Mouse (Mus musculus): ENCODE results near the gene Sema7a.

Gene Sema7a

GRCm38 (mm10) chr9:58009588-58009987, 69.7 kb downstream of the Sema7a start:
- no peak for DNase-seq (ENCODE audit: extremely low spot score, low read depth, low spot score)

- DNase-seq (ENCODE audit: extremely low spot score, low read depth, low spot score), result no peak
Measured at GRCm38 (mm10) chr9:58011027-58011426, 71.1 kb downstream of the Sema7a start.

- DNase-seq (ENCODE audit: extremely low spot score, low read depth, low spot score), result no peak
Measured at GRCm38 (mm10) chr9:58011552-58011951, 71.6 kb downstream of the Sema7a start.

All from hindlimb bud, embryonic 11.5 days (tissue).